ENCODE assay signal across 8 mouse cellular contexts in genomic region chr14:54152485-54153235, GRCm38 (mm10).
DNase-seq lines count a peak whose midpoint lies in the region; ATAC-seq lines count a peak whose summit lies in the region.
"Had no signal": no experiment of that assay in that cellular context is flagged by ENCODE, and none has a peak within 500 bp of the region (broad histone marks: within the 10 kb centered on the region; RNA-seq: fewer than 3 reads in every experiment).

No protein-coding gene starts in this region.

- ATAC-seq in embryonic facial prominence, embryonic 14.5 days (ENCODE audit: low read depth), result 0 out of 2 replicates have a peak, but pooled peaks have one; percentile 37
- ATAC-seq in hindbrain, embryonic 11.5 days (ENCODE audit: low FRiP score), result no peak

- no peaks in the 10 kb centered on the region for H3K36me3 ChIP-seq in embryonic facial prominence, embryonic 14.5 days (ENCODE audit: control insufficient read depth, insufficient read depth, low read length)
- no peaks in the 10 kb centered on the region for H3K36me3 ChIP-seq in hindbrain, embryonic 11.5 days (ENCODE audit: control insufficient read depth, insufficient read depth, low read length)
- H3K36me3 ChIP-seq: limb, embryonic 12.5 days had no signal

- H3K4me3 ChIP-seq in embryonic facial prominence, embryonic 14.5 days (ENCODE audit: low read depth, low read length), result no peak overlapping the region
- no peak overlapping the region for H3K4me3 ChIP-seq in hindbrain, embryonic 11.5 days (ENCODE audit: low read depth, low read length)
- H3K4me3 ChIP-seq: limb, embryonic 12.5 days had no signal

- H3K27me3 ChIP-seq in embryonic facial prominence, embryonic 14.5 days (replicated peaks; ENCODE audit: control insufficient read depth, insufficient read depth, low read length), result no peaks in the 10 kb centered on the region; the same call in 1 of the 2 replicates
- H3K27me3 ChIP-seq in hindbrain, embryonic 11.5 days (ENCODE audit: control insufficient read depth, insufficient read depth, low read length), result no peaks in the 10 kb centered on the region
- H3K27me3 ChIP-seq: limb, embryonic 12.5 days had no signal

- no peaks in the 10 kb centered on the region for H3K4me1 ChIP-seq in embryonic facial prominence, embryonic 14.5 days (ENCODE audit: control insufficient read depth, insufficient read depth, low read length)
- no peaks in the 10 kb centered on the region for H3K4me1 ChIP-seq in hindbrain, embryonic 11.5 days (replicated peaks; ENCODE audit: control insufficient read depth, insufficient read depth, low read length)
- H3K4me1 ChIP-seq: limb, embryonic 12.5 days had no signal

- H3K9me3 ChIP-seq in embryonic facial prominence, embryonic 14.5 days (ENCODE audit: control insufficient read depth, low read length), result no peaks in the 10 kb centered on the region
- no peaks in the 10 kb centered on the region for H3K9me3 ChIP-seq in hindbrain, embryonic 11.5 days (ENCODE audit: control insufficient read depth, low read length)
- H3K9me3 ChIP-seq: limb, embryonic 12.5 days had no signal

- WGBS in embryonic facial prominence, embryonic 14.5 days, result 51% methylated on average over 6 of the region's 6 CpGs
- 53% methylated on average over 6 of the region's 6 CpGs for WGBS in hindbrain, embryonic 11.5 days

- no peak overlapping the region for H3K4me2 ChIP-seq in embryonic facial prominence, embryonic 14.5 days (ENCODE audit: low read depth, low read length)
- no peak overlapping the region for H3K4me2 ChIP-seq in hindbrain, embryonic 11.5 days (replicated peaks; ENCODE audit: low read depth, low read length)
- H3K4me2 ChIP-seq: limb, embryonic 12.5 days had no signal

- H3K9ac ChIP-seq in embryonic facial prominence, embryonic 14.5 days (ENCODE audit: low read depth, low read length), result no peak overlapping the region
- no peak overlapping the region for H3K9ac ChIP-seq in hindbrain, embryonic 11.5 days (ENCODE audit: low read depth, low read length)
- H3K9ac ChIP-seq: limb, embryonic 12.5 days had no signal

- peak; percentile 58 for DNase-seq in Muller cell, postnatal 12 days (ENCODE audit: inconsistent ontology term)
- DNase-seq in adrenal gland, postnatal 25 days, result peak; percentile 80
- peak; percentile 51 for DNase-seq in embryonic facial prominence, embryonic 14.5 days (ENCODE audit: low spot score)
- peak; percentile 79 for DNase-seq in hindbrain, embryonic 11.5 days (ENCODE audit: low spot score)
- DNase-seq in layer of hippocampus, postnatal 36 days, result peak; percentile 42 to 49
- peak; percentile 87 for DNase-seq in lung, postnatal 36 days
- peak; percentile 63 to 87 for DNase-seq in spleen, postnatal 4 days (ENCODE audit: low spot score in 2 of 2)

- H3K27ac ChIP-seq in embryonic facial prominence, embryonic 14.5 days (replicated peaks; ENCODE audit: low read depth, low read length), result no peak overlapping the region
- no peak overlapping the region for H3K27ac ChIP-seq in hindbrain, embryonic 11.5 days (ENCODE audit: low read depth, low read length)
- H3K27ac ChIP-seq: limb, embryonic 12.5 days had no signal
